Mouse (Mus musculus): Measurements from ENCODE around the gene Metap1.
A peak's percentile ranks its signal among the peaks of the same experiment; 100 is the strongest.

Gene Metap1

DNA sequence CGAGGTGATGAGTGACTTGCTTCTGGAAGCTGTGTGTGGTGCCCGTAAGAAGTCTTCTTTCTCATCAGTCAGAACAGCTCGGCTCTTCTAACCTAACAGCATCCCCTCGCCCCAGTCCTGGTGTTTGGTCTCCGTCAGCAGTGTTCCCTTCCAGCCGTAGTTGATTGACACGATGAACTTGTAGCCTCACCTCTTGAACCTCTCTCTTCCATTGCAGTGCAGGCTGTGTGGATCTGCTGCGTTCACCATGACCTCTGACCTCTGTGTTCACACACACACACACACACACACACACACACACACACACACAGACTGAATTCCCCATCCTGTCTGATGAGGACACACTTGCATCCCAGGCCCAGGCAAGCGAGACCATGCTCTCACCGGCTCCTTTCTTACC, 37.1 kb downstream of the Metap1 start:
- DNase-seq (ENCODE audit: low spot score in 2 of 2) = no peak

DNA sequence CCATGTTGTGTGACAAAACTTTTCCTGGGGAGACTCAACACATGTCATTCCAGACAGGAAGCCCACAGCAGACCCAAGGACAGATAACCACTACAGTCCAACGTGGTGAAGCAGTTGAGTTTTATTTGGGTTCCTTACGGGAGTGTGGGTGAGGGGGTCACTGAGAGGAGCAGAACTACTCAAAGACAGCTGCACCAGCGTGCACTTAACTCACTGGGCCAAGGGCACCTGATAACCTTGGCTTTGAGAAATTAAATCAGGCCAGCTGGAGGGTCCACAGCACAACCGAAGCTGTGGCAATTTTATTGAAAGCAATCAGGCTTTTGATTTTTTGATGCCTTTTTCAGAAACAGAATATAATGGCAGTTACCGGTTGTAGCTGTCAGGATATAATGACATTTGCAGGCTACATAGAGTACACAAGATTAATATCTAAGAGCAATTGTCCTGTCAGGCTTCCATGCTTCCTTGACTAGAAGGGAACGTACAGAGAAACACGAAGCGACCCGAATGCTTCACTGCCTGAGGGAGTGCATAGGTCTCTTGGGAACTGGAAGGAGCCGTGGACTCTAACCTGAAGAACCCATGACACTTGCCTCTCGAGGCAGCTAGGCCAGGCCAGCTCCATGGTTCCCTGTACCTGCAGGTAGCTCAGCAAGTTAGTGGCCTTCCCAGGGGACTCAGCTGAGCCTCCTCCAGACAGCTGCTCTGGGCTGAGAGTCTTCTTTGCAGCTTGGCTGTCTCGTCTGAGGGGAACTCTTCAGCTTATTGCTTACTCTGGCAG, 41.0 kb downstream of the Metap1 start:
- DNase-seq (ENCODE audit: low spot score in 2 of 2) = no peak

DNA sequence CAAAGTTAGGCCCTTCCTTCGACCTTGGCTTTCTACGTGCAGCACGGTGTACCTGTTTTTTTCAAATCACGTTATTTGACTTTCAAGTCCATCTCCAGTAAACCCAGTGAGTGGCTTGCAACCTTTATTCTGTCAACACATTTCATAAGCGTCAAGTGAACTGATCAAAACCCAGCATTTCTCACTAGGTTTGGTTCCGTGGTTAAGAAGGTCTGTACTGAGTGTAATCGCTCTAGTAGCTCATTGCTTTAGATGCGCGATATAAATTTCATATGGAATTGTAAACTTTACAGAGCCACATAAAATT, 45.9 kb downstream of the Metap1 start:
- no peak for DNase-seq (ENCODE audit: low spot score in 2 of 2)

DNA sequence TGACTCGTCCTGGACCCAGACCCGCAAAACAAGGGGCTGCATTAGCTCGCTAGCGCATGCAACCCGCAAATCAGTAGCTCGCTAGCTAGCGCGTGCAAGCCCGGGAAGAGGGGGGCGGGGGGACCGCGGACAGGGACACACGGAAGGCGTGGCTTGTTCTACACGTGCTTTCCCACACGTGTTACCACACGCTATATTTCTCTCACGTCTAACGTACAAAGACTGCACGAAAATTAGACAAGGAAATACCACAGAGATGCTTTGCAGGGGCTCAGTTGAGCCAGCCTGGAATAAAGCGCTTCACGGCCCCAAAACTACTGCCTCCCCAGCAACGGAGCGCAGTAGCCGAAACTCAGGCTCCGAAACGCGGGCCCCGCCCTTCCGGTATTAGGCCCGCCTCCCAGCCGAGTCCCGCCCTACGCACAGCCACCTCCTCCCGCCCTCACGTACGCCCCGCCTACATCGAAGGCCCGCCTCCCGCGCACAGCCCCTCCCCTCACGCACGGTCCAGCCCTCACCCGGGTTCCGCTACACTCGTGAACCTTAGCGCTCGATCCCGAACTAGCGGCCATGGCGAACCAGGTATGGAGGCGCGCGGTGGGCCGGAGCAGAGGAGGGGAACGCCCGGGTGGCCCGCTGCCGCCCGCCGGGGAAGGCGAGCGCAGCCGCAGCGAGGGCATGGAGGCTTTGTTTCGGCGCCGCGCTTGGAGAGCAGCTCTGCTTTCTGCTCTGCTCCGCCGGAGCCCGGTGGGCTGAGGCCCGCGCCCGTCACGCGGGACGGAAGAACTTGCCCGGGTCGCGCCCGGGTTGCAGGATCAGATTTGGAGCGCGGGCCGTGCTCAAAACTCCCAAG, 46.5 kb downstream of the Metap1 start, which contains the start of gene Adh5:
TSS of gene Adh5 (plus strand) at position 482 of the 853 bp plus-strand sequence.
- DNase-seq (ENCODE audit: low spot score in 2 of 2) = peak; percentile 88 to 89

DNA sequence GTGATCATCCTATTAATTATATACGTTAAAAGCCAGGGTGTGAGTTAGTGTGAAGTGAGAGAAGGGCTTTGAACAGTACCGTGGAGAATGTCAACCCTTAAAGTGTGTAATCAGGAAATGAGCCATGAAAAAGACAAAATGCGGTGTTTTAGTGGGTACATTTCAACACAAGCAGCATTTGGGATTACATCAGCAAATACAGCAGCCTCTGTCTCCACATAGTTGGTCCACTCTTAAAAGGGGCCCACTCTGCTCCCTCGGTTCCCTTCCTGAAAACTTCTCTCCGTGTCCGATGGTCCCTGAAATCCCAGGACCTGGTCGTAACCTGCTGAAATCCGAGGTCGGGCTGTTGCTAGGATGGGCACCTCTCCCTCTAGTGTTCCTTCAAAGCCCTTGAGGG, 47.1 kb downstream of the Metap1 start:
- no peak for DNase-seq (ENCODE audit: low spot score in 2 of 2)

DNA sequence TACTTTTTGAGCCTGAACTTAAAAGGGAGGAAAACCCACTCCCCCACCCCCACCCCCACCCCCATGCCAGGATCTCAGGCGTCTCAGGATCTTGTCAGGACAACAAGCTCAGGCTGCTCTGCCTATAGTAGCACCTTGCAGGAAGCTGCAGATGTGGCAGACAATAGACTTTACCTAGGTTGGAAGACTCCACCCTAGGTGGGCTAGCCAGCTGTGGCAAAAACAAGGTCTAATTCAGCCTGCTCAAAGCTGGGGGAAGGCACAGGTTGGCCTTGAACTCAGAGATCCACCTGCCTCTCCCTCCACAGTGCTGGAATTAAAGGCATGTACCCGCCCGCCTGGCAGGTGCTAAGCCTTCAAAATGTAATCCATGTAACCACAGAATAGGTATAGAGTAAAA, 50.6 kb downstream of the Metap1 start:
- DNase-seq (ENCODE audit: low spot score in 2 of 2) = no peak

DNA sequence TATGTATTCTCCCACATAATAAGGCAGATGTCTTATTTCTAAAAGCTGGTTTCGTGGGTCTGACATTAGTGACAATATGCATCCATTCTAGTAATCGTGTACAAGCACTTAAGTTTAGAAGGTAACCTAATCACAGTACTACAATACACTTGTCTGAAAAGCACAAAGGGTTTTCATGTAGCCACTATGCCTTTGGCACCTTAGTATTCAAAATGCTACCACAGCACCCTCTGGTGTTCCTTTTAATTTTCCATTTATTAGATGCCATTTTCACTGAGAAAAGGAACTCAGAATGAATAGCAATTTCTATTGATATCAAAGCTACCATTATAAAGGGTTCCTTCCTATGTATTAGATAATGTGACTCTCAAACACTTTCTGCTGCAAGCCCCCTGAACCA, 57.5 kb downstream of the Metap1 start:
- no peak for DNase-seq (ENCODE audit: low spot score in 2 of 2)

DNA sequence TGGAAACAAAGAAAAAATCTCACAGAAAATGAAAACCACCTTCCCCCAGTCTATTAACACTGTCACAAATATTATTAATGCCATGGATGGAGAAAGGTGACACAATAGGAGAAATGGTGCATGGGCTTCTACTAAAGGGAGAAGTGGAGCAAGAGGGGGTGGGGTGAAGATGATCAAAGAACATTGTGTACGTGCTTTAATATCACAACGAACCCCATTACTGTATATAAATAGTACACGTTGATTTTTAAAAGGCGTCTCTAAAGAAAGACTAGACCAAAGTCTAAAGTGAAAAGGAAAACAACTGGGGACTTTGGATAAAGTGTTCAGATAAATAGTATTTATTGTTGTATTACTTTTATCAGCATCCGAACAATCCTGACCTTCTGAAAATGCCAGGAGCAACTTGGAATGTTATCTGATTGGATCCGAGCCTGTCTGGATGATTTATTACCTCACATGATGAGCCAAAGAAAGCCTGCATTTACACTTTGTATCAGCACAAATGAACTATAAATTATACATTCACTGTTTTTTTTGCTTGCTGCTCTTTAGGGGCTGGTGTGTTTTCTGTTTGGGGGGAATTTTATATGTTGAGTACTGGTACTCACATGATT, 58.8 kb downstream of the Metap1 start:
- DNase-seq (ENCODE audit: low spot score in 2 of 2) = no peak

DNA sequence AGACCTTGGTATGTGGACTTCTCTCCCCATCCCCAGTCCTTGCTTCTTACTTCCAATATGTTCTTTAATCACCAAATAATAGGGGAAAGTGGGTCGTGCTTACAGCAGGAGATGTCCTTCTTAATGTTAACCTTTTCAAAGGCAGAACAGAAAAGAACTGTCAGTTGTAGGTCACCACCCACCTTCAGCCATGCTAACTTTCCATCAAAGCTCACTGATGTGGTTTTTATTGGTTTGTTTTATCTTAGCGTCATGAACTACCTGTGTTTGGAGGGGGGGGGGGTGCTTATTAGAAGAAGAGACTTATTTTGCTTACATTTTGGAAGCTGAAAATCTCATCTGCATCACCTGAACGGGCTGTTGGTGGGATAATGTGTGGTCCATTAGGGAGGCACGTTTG, 65.1 kb downstream of the Metap1 start:
- DNase-seq (ENCODE audit: low spot score in 2 of 2) = no peak

DNA sequence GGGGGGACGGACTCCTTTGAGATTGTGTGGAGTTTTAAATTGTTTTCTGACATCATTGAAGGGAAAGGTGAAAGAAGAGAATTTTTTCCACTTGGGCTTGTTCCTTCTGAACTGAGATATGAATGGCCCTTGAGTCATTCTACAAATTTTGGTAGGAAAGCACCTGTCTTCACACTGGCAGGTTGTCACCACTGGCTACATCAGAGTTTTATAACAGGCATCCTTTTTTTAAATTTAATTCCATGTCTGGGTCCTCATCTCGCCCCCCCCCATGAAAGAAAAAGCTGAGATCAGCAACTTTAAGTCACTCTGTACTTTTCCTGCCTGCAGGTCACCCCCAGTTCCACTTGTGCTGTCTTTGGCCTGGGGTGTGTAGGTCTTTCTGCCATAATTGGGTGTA, 65.7 kb downstream of the Metap1 start:
- DNase-seq (ENCODE audit: low spot score in 2 of 2) = no peak

DNA sequence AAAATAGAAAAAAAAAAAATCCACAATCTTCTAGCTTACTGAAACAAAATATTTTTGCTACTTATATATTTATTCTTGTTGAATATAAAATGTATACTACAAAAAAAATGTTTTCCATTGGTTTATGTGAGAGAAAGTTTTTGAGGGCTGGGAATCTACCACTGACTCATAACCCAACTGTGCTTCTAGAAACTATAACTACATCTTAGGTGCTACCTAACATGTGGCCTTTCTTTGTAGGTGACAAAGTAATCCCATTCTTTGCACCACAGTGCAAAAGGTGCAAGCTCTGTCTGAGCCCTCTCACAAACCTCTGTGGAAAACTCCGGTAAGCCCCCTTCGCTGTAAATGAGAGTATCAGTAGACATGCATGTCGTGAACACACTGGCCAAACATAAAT, 68.9 kb downstream of the Metap1 start:
- DNase-seq (ENCODE audit: low spot score in 2 of 2) = no peak

DNA sequence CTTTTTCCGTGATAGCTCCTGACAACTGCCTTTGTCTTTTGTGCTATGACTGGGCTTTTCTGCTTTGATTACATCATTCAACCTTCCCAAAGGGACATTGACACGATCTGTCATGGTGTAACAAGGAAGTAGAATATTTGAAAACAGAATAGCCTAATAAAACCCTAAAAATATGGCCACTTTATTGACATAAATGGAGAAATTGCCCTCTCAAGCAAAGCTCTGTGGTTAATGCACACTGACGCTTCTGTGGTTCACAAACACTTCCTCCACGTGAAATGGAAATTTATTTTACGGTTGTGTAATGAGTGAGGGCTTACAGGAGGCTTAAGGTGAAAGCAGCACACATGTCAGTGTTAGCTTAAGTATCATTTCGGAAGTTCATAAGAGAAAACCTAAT, 69.9 kb downstream of the Metap1 start:
- no peak for DNase-seq (ENCODE audit: low spot score in 2 of 2)

DNA sequence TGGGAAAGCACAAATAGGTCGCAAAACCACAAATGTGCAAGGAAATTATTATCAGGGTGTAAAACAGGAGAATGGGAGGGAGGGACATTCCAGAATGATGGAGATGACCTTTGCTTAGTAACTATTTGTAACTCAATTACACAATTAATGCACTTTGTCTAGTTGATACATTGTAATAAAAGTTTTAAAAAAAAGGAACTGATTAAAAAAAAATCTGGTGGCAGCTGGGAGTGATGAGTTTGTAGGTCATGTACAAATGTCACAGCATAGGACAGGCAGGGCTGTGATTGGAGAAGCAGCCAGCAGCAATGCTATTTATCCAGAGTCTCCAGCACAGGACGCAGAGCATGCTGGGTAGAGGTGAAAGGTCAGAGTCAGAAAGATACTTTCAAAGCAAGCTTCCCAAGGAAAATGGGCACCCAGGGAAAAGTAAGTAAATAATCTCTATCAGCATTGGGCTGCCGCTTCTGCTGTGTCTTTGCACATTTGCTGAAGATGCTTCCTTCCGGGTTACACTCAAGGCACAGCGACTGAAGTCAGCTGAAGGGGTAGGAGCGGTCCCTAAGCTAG, 74.1 kb downstream of the Metap1 start, which contains the start of gene Adh4:
TSS of gene Adh4 (plus strand) at position 346 of the 570 bp plus-strand sequence.
- no peak for DNase-seq (ENCODE audit: low spot score in 2 of 2)

DNA sequence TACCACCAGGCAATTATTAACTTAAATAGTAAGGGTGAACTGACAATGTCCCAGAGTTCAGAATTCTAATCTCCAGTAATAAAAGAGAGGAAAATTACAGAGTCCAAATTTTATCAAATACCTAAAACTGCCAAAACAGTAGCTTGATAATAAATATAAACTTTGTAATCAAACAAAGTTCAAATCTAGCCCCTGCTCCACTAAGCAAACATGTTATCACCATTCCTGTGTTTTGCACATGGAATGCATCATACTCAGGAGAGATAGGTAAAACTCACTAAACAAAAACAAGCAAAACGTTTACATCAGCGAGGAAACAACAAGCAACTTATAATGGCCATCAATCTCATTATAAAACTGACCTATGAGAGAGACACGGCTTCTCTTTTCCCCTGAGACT, 79.1 kb downstream of the Metap1 start:
- no peak for DNase-seq (ENCODE audit: low spot score in 2 of 2)

DNA sequence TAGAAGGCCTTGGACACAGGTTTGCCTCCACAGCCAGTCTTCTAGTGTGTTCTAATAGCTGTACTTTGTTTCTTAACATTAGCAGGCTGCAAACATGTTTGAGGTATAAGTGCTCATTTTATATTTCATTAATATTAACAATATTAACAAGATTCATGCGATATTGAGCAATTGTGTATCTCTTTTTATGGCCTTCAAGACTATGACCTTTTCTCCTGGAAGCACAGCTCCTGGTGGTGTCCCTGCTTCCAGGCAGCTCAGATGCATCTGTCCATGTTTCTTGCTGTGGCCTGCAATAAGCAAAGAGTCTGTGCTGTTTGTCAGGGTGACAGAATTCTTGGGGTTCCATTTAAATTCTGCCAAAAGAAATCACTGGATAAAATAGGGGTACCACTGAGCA, 79.7 kb downstream of the Metap1 start:
- DNase-seq (ENCODE audit: low spot score in 2 of 2) = no peak

Data from urinary bladder, adult 18-20 months (tissue).